Mouse (Mus musculus): Measurements from ENCODE around the gene Olfr898.

The Olfr898 gene

DNA sequence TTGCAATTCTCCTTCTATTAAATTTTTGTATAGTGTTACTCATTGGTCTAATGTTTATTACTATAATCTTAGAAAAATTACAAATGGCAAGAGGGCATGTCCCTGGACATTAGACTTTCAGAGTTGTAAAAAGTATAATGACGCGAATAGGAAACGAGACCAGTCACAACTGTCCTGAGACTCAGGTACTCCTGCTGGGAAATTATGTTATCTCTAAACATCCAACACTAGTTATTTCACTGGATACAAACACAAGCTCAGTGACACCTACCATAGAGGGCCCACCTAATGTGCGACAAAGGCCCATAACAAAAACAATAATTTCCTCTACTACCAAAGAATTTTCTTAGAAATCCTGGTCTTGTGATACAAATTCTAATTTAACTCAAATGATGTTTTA, at the start of gene Olfr898:
Gene Olfr898, plus strand, starts transcription at position 301 of the 400 bp plus-strand sequence.
- no peak for DNase-seq

DNA sequence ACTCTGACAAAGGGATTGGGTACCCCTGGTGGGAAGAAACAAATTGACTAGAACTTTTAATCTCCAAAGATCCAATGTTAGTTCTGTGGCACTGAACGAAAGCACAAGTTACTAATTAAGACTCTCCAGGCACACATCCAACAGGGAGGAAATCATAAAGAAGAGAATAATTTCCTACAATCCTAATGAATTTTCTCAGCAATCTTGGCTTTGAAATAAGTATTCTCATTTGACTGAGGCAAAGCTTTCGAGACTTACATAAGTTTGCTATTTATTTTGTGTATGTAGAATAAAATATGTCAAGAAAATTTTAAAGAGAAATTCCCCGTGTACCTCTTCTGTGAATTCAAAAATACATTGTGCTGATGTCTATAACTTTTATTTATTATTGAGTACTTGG, 19.5 kb upstream of the Olfr898 start, which contains the start of gene Olfr25:
Gene Olfr25, plus strand, starts transcription at position 301 of the 400 bp plus-strand sequence.
- no peak for DNase-seq

DNA sequence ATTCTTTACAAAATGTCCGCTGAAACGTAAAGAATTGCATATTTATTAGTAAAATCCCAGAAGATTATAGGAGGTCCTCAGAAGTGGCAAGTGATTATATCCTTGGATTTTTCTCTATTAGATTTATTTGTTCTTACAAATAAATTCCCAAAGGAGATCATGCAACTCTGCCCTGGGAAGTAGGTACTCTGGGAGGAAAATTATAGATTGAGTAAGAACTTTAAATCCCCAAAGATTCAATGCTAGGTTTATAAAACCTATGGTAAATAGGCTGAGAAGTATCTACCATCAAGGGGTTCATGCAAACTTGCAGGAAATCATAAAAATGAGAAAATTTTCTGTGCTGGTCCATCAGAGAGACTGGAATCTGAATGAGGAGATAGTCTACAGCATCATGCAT, 18.4 kb downstream of the Olfr898 start, which contains the start of gene Olfr250:
Gene Olfr250, plus strand, starts transcription at position 301 of the 400 bp plus-strand sequence.
- DNase-seq: no peak

DNA sequence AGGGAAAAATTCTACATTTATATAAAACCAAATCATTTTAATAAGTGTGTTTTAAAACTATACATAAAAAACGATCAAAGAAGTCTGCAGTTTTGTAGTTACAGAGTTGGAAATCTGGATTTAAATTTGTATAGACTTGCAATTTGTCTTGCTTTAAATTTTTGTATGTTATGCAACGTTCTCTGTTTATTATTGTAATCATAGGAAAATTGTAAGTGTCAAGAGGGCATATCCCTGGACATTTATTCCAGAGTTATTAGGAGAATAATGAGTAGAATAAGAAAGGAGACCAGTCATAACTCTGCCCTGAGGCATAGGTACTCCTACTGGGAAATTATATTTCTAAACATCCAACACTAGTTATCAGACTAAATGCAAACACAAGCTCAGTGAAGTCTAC, 28.6 kb downstream of the Olfr898 start, which contains the start of gene Olfr251:
Gene Olfr251, plus strand, starts transcription at position 301 of the 400 bp plus-strand sequence.
- no peak for DNase-seq

DNA sequence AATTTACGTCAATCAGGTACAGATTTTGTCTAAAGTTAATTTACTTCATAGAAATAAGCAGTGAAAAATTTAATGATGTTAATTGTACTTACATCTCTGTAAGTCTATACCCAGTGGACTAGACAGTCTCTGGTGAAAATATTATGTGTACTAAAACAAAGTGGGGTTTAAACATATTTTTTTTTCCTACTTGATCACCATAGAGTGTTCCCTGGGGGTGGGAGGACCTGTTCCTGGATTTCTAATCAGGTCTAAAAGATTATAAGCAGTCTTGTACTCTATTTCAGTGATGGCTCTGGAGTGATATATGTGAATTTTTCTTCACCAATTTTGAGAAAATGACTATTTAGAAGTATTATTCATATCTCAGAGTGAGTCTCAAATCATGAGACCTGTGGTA, 53.2 kb downstream of the Olfr898 start, which contains the start of gene Olfr147:
Gene Olfr147, plus strand, starts transcription at position 301 of the 400 bp plus-strand sequence.
- no peak for DNase-seq

Measured in cerebellum, adult 11-12 months (tissue).